ENCODE assay signal across 9 mouse cellular contexts in genomic region chr5:121895117-121895756, GRCm38 (mm10). TPM values are rescaled to one million over a fixed set of nuclear protein-coding genes. Genes with fewer than 3 reads are reported as not detected.
DNase-seq lines count a peak whose midpoint lies in the region; ATAC-seq and TF ChIP-seq lines count a peak whose summit lies in the region.
"Had no signal": no experiment of that assay in that cellular context is flagged by ENCODE, and none has a peak within 500 bp of the region (broad histone marks: within the 10 kb centered on the region; RNA-seq: fewer than 3 reads in every experiment).

No protein-coding gene starts in this region.

- H3K9me3 ChIP-seq in lung, embryonic 16.5 days (ENCODE audit: control insufficient read depth, low read length), result peaks cover 3% of the 10 kb centered on the region; the same call in 1 of the 2 replicates
- H3K9me3 ChIP-seq in hindbrain, embryonic 12.5 days (replicated peaks), result no peaks in the 10 kb centered on the region
- H3K9me3 ChIP-seq in midbrain, postnatal 0 days (ENCODE audit: low read length), result no peaks in the 10 kb centered on the region

- H3K27me3 ChIP-seq in lung, embryonic 16.5 days (ENCODE audit: control insufficient read depth, insufficient read depth, low read depth, low read length), result no peaks in the 10 kb centered on the region; the same call in 1 of the 2 replicates
- H3K27me3 ChIP-seq in hindbrain, embryonic 12.5 days, result no peaks in the 10 kb centered on the region
- no peaks in the 10 kb centered on the region for H3K27me3 ChIP-seq in midbrain, postnatal 0 days (ENCODE audit: insufficient read depth, low read length)

- no peak for ATAC-seq in lung, embryonic 16.5 days (ENCODE audit: low read depth)
- no peak for ATAC-seq in hindbrain, embryonic 12.5 days (ENCODE audit: low FRiP score)
- ATAC-seq in midbrain, postnatal 0 days (ENCODE audit: low FRiP score), result no peak

- H3K4me3 ChIP-seq in lung, embryonic 16.5 days (ENCODE audit: low read length), result no peak overlapping the region
- H3K4me3 ChIP-seq in hindbrain, embryonic 12.5 days, result no peak overlapping the region
- H3K4me3 ChIP-seq in midbrain, postnatal 0 days (ENCODE audit: low read depth, low read length), result no peak overlapping the region

- H3K4me1 ChIP-seq in lung, embryonic 16.5 days (replicated peaks; ENCODE audit: control insufficient read depth, insufficient read depth, low read length), result 0 out of 2 replicates have a peak, but pooled peaks cover 3% of the 10 kb centered on the region
- H3K4me1 ChIP-seq in hindbrain, embryonic 12.5 days, result peaks cover 15% of the 10 kb centered on the region
- H3K4me1 ChIP-seq in midbrain, postnatal 0 days (ENCODE audit: insufficient read depth, low read length), result no peaks in the 10 kb centered on the region

- WGBS in lung, embryonic 16.5 days, result 46% methylated on average over 24 of the region's 24 CpGs
- 52% methylated on average over 24 of the region's 24 CpGs for WGBS in hindbrain, embryonic 12.5 days
- WGBS in midbrain, postnatal 0 days, result 49% methylated on average over 24 of the region's 24 CpGs

- no peak for TF ChIP-seq CTCF in midbrain, postnatal 0 days (IDR thresholded peaks at IDR 0.05)

- peak; percentile 30 to 36 for DNase-seq in adrenal gland, postnatal 36 days
- DNase-seq in adrenal gland, adult 8-10 months, result no peak
- DNase-seq in lung, postnatal 4 days, result no peak
- peak; percentile 55 for DNase-seq in midbrain, postnatal 0 days (ENCODE audit: low spot score)
- DNase-seq in embryo, embryonic 11 days, result no peak
- no peak for DNase-seq in layer of hippocampus, postnatal 14 days (ENCODE audit: low spot score in 2 of 2)
- DNase-seq: cerebellum, adult 11 months had no signal

- H3K9ac ChIP-seq in lung, embryonic 16.5 days (ENCODE audit: low read length), result no peak overlapping the region
- H3K9ac ChIP-seq in hindbrain, embryonic 12.5 days, result no peak overlapping the region
- no peak overlapping the region; the same call in 1 of the 2 replicates for H3K9ac ChIP-seq in midbrain, postnatal 0 days (replicated peaks; ENCODE audit: low read length, poor library complexity, severe bottlenecking)

- peak overlapping the region; percentile 35; the same call in 1 of the 2 replicates for H3K4me2 ChIP-seq in lung, embryonic 16.5 days (ENCODE audit: low read depth, low read length)
- no peak overlapping the region for H3K4me2 ChIP-seq in hindbrain, embryonic 12.5 days (replicated peaks)
- H3K4me2 ChIP-seq in midbrain, postnatal 0 days (ENCODE audit: low read depth, low read length, poor library complexity, severe bottlenecking), result no peak overlapping the region; the same call in 1 of the 2 replicates

- H3K36me3 ChIP-seq in lung, embryonic 16.5 days (ENCODE audit: control insufficient read depth, insufficient read depth, low read length), result no peaks in the 10 kb centered on the region
- no peaks in the 10 kb centered on the region for H3K36me3 ChIP-seq in hindbrain, embryonic 12.5 days
- no peaks in the 10 kb centered on the region for H3K36me3 ChIP-seq in midbrain, postnatal 0 days (ENCODE audit: insufficient read depth, low read length)

- no peak overlapping the region for H3K27ac ChIP-seq in lung, embryonic 16.5 days (ENCODE audit: low read length)
- peak overlapping the region; percentile 60 for H3K27ac ChIP-seq in hindbrain, embryonic 12.5 days
- no peak overlapping the region for H3K27ac ChIP-seq in midbrain, postnatal 0 days (ENCODE audit: low read depth, low read length)

RNA-seq across cellular contexts. Expression of gene Pheta1, which starts 46.5 kb away (rescaled TPM):
- total RNA-seq in adrenal gland, postnatal 36 days (2021), result 1 to 10 TPM; 5.5 to 7.0 TPM
- total RNA-seq in adrenal gland, adult 8-10 months (2022), result 1 to 10 TPM; 6.3 to 9.5 (median 7.5) TPM
- 23.0 and 23.2 TPM in 2 replicates for polyA plus RNA-seq in lung, embryonic 16.5 days (2015; fragmentation: Nextera tagmentation; extraction: Ambion mirVana)
- 48.1 and 50.5 TPM in 2 replicates for polyA plus RNA-seq in hindbrain, embryonic 12.5 days (2016; fragmentation: Nextera tagmentation; extraction: Ambion mirVana)
- 46.1 and 49.7 TPM in 2 replicates for total RNA-seq in midbrain, postnatal 0 days (2014; rRNA removed)
- 29.8 and 33.1 TPM in 2 replicates for polyA plus RNA-seq in midbrain, postnatal 0 days (2015; fragmentation: Nextera tagmentation; extraction: Ambion mirVana)
- total RNA-seq in layer of hippocampus, postnatal 14 days (2021), result 10 to 100 TPM; 10.3 to 12.4 TPM

RNA-seq across cellular contexts. Expression of gene Sh2b3, which starts 57.8 kb away (rescaled TPM):
- 10 to 100 TPM; 33.7 to 34.8 TPM for total RNA-seq in adrenal gland, postnatal 36 days (2021)
- 10 to 100 TPM; 34.5 to 37.3 (median 36.0) TPM for total RNA-seq in adrenal gland, adult 8-10 months (2022)
- polyA plus RNA-seq in lung, embryonic 16.5 days (2015; fragmentation: Nextera tagmentation; extraction: Ambion mirVana), result 15.9 and 16.9 TPM in 2 replicates
- 11.4 and 12.1 TPM in 2 replicates for polyA plus RNA-seq in hindbrain, embryonic 12.5 days (2016; fragmentation: Nextera tagmentation; extraction: Ambion mirVana)
- total RNA-seq in midbrain, postnatal 0 days (2014; rRNA removed), result 21.5 and 23.8 TPM in 2 replicates
- 5.9 and 6.4 TPM in 2 replicates for polyA plus RNA-seq in midbrain, postnatal 0 days (2015; fragmentation: Nextera tagmentation; extraction: Ambion mirVana)
- total RNA-seq in layer of hippocampus, postnatal 14 days (2021), result 10 to 100 TPM; 18.5 to 18.7 TPM

Comparison
In these comparisons a context has a peak if more than half of its experiments do, and no peak if none do; other contexts are left out.
1. DNase-seq: peak in adrenal gland, postnatal 36 days (2 of 2) and midbrain, postnatal 0 days (single experiment); none in adrenal gland, adult 8-10 months (single experiment), lung, postnatal 4 days (0 of 2), embryo, embryonic 11 days (single experiment) and layer of hippocampus, postnatal 14 days (0 of 2).